In genomic region chr7:113256046-113256445, GRCm38 (mm10) we compare ENCODE assay signal across 8 mouse cellular contexts. TPM values are rescaled to one million over a fixed set of nuclear protein-coding genes. Genes with fewer than 3 reads are reported as not detected.
DNase-seq lines count a peak whose midpoint lies in the region; ATAC-seq and TF ChIP-seq lines count a peak whose summit lies in the region.

No protein-coding gene starts in this region.

- peak; percentile 10; the same call in 1 of the 2 replicates for ATAC-seq in frontal cortex, adult (ENCODE audit: low TSS enrichment)
- ATAC-seq in neural tube, embryonic 15.5 days (ENCODE audit: low FRiP score): no peak

- DNase-seq in frontal cortex, postnatal 10 days (ENCODE audit: low spot score in 2 of 2): no peak
- peak; percentile 61 for DNase-seq in neural tube, embryonic 10.5 days (ENCODE audit: extremely low spot score, low spot score)
- peak; percentile 49 to 63 for DNase-seq in kidney, postnatal 25 days
- peak; percentile 50 for DNase-seq in retina, adult 2 months (ENCODE audit: low read depth, low spot score)
- DNase-seq in ovary, postnatal 14 days (ENCODE audit: low spot score): no peak

- H3K9ac ChIP-seq in neural tube, embryonic 15.5 days (replicated peaks): no peak overlapping the region

- TF ChIP-seq POLR2A in bone marrow macrophage, adult 2 months (IDR thresholded peaks at IDR 0.05; ENCODE audit: borderline replicate concordance, low read depth, low read length): no peak

- no peak overlapping the region for H3K4me2 ChIP-seq in neural tube, embryonic 15.5 days

- no peak overlapping the region for H3K4me3 ChIP-seq in neural tube, embryonic 15.5 days (replicated peaks)
- H3K4me3 ChIP-seq in bone marrow macrophage, adult 2 months (ENCODE audit: insufficient read depth, low read length): no peak overlapping the region

- WGBS in neural tube, embryonic 15.5 days: 55% methylated on average over 4 of the region's 4 CpGs

- TF ChIP-seq CTCF in bone marrow macrophage, adult 2 months (IDR thresholded peaks at IDR 0.05; ENCODE audit: low read depth, low read length): peak; percentile 56

- peaks cover 25% of the 10 kb centered on the region for H3K4me1 ChIP-seq in neural tube, embryonic 15.5 days
- H3K4me1 ChIP-seq in bone marrow macrophage, adult 2 months (ENCODE audit: control insufficient read depth, insufficient read depth, low read length): peaks cover 9% of the 10 kb centered on the region

- no peaks in the 10 kb centered on the region for H3K27me3 ChIP-seq in neural tube, embryonic 15.5 days (replicated peaks)

- no peaks in the 10 kb centered on the region for H3K36me3 ChIP-seq in neural tube, embryonic 15.5 days

- no peaks in the 10 kb centered on the region for H3K9me3 ChIP-seq in neural tube, embryonic 15.5 days (replicated peaks)

- no peak overlapping the region for H3K27ac ChIP-seq in neural tube, embryonic 15.5 days (replicated peaks)
- H3K27ac ChIP-seq in bone marrow macrophage, adult 2 months (ENCODE audit: insufficient read depth, low read depth, low read length): no peak overlapping the region

RNA-seq across cellular contexts. Expression of gene Arntl, which starts 48.8 kb away (rescaled TPM):
- polyA plus RNA-seq in neural tube, embryonic 15.5 days (2015; fragmentation: Nextera tagmentation; extraction: Ambion mirVana): 14.4 and 17.7 TPM in 2 replicates
- 11.2 and 12.6 TPM in 2 replicates for polyA plus RNA-seq in bone marrow macrophage, adult 2 months (2012; ENCODE audit: insufficient read depth, insufficient read length, missing spikeins)

Comparison
In these comparisons a context has a peak if more than half of its experiments do, and no peak if none do; other contexts are left out.
1. DNase-seq: peak in neural tube, embryonic 10.5 days (single experiment), kidney, postnatal 25 days (2 of 2) and retina, adult 2 months (single experiment); none in frontal cortex, postnatal 10 days (0 of 2) and ovary, postnatal 14 days (single experiment).